Mouse (Mus musculus) liver, adult 2 months (tissue): ENCODE results near the gene Gla.

ENCODE experiments used
- CTCF ChIP-seq: fragments of 200-500 bp; IDR thresholded peaks from 2 replicates; pipeline ENCODE4 v1.5.1; 2011; ENCODE audit warnings: low read depth, low read length, control low read depth
- POLR2A ChIP-seq: fragments of 200-500 bp; IDR thresholded peaks from 2 replicates; pipeline ENCODE4 v1.6.1; 2011; ENCODE audit warnings: low read length, control low read depth; ENCODE audit not compliant: insufficient read depth; ENCODE audit errors: extremely low read depth

DNA sequence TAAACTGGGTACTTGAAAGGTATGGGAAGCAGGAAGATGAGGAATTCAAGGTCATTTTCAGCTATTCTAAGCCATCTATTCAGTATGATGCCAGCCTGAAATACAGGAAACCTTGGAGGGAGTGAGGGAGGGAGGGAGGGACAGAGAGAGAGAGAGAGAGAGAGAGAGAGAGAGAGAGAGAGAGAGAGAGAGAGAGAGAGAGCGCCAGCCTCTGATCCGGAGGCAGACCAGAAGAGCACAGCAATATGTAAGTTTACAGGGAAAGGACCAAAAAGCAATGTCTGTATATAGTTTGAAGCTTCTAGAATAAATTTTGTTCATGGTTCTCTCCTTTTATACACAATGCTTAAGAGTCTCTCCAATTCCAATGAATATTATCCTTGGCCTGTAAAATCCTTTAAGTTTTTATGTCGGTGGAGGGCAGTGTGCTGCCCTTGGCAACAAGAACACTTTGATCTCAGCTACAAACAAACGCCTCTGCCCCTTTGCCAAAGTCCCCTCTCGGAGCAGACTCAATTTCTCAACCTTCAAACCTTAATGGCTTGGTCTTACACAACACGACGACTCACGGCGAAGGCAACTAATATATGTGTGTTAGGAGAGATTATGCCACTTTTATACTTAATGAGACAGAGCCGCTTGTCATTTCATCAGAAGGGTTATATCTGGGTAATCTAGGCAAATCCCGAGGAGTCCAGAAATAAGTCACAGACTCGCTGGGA, 60.4 kb downstream of the Gla start:
- TF ChIP-seq CTCF (no peak), POLR2A (no peak)
